Mouse (Mus musculus) intestine, postnatal 0 days (tissue): ENCODE results near the gene Ccdc171. TPM values are rescaled to one million over a fixed set of nuclear protein-coding genes. Genes with fewer than 3 reads are reported as not detected.

Source experiments
- ATAC-seq: fragments of 200-750 bp; cut with Nextera tagmentation; 2 replicates; pipeline ENCODE4 v1.8.0; 2017; ENCODE audit warnings: mild to moderate bottlenecking, moderate TSS enrichment, moderate library complexity
- H3K27ac ChIP-seq: fragments of 300-500 bp; sonication (generic); 2 replicates; pipeline ENCODE4 v1.5.1; 2014; ENCODE audit warnings: mild to moderate bottlenecking, low read depth, low read length, moderate library complexity
- H3K27me3 ChIP-seq: fragments of 300-500 bp; sonication (generic); replicated peaks from 2 replicates; pipeline ENCODE4 v1.6.1; 2014; ENCODE audit warnings: low read length, mixed read lengths; ENCODE audit not compliant: control insufficient read depth, insufficient read depth
- H3K36me3 ChIP-seq: fragments of 300-500 bp; sonication (generic); 2 replicates; pipeline ENCODE4 v1.6.1; 2014; ENCODE audit warnings: mild to moderate bottlenecking, moderate library complexity; ENCODE audit not compliant: control insufficient read depth, insufficient read depth
- H3K4me1 ChIP-seq: fragments of 300-500 bp; sonication (generic); replicated peaks from 2 replicates; pipeline ENCODE4 v1.6.1; 2014; ENCODE audit warnings: antibody characterized with exemption, low read length, mixed read lengths; ENCODE audit not compliant: control insufficient read depth, insufficient read depth
- H3K4me2 ChIP-seq: fragments of 300-500 bp; sonication (generic); replicated peaks from 2 replicates; pipeline ENCODE4 v1.6.1; 2014; ENCODE audit warnings: low read depth, mild to moderate bottlenecking, moderate library complexity
- H3K4me3 ChIP-seq: fragments of 300-500 bp; sonication (generic); 2 replicates; pipeline ENCODE4 v1.5.1; 2014; ENCODE audit warnings: low read depth, low read length
- H3K9ac ChIP-seq: fragments of 300-500 bp; sonication (generic); 2 replicates; pipeline ENCODE4 v1.6.1; 2014; ENCODE audit warnings: mild to moderate bottlenecking, low read depth, low read length
- H3K9me3 ChIP-seq: fragments of 300-500 bp; sonication (generic); 2 replicates; pipeline ENCODE4 v1.6.1; 2016; ENCODE audit warnings: mixed run types; ENCODE audit not compliant: control insufficient read depth
- CTCF ChIP-seq: sonication (generic); IDR thresholded peaks from 2 replicates; pipeline ENCODE4 v1.5.1; 2016; ENCODE audit warnings: low read depth, mild to moderate bottlenecking, control low read depth, antibody characterized with exemption, moderate library complexity
- WGBS: fragments of 180-500 bp; shearing (Covaris S2); extraction: QIAGEN DNeasy Blood & Tissue Kit; methylation state at CpG from one replicate; pipeline ENCODE4 v1.1.7; 2014; 5-methylcytosine and 5-hydroxymethylcytosine counted together
- polyA plus RNA-seq: library from polyadenylated mRNA; unstranded; fragments of >200 nt; fragmentation: Nextera tagmentation; extraction: Ambion mirVana; gene quantifications from 2 replicates; pipeline ENCODE4 v1.2.1, GENCODE M21; 2015

Gene Ccdc171
- polyA plus RNA-seq, 1 experiment from 2014 or later: 0.69 TPM

GRCm38 (mm10) chr4:83794930-83795459 is 269.6 kb downstream of the Ccdc171 start:
- WGBS: 71% methylated on average over 5 of the region's 5 CpGs
- Histone ChIP-seq H3K4me2 (no peak overlapping the region), H3K4me3 (no peak overlapping the region), H3K4me1 (no peaks in the 10 kb centered on the region), H3K36me3 (no peaks in the 10 kb centered on the region), H3K9ac (no peak overlapping the region), H3K9me3 (no peaks in the 10 kb centered on the region), H3K27ac (no peak overlapping the region), H3K27me3 (no peaks in the 10 kb centered on the region)
- no peak for ATAC-seq
- no peak for TF ChIP-seq CTCF

- no peaks in the 10 kb centered on the region for H3K9me3 ChIP-seq
- no peak for TF ChIP-seq CTCF
- H3K27me3 ChIP-seq: no peaks in the 10 kb centered on the region
- no peaks in the 10 kb centered on the region for H3K36me3 ChIP-seq
- no peak overlapping the region for H3K4me3 ChIP-seq
- WGBS: 80% methylated on average over 14 of the region's 14 CpGs
- no peak overlapping the region for H3K4me2 ChIP-seq
- no peak overlapping the region for H3K9ac ChIP-seq
- no peak overlapping the region for H3K27ac ChIP-seq
- no peak for ATAC-seq
- no peaks in the 10 kb centered on the region for H3K4me1 ChIP-seq
Measured at GRCm38 (mm10) chr4:83797976-83798375, 272.6 kb downstream of the Ccdc171 start.

- WGBS: 41% methylated on average over 21 of the region's 21 CpGs
- Histone ChIP-seq H3K4me3 (no peak overlapping the region), H3K9me3 (no peaks in the 10 kb centered on the region), H3K27ac (no peak overlapping the region), H3K27me3 (no peaks in the 10 kb centered on the region), H3K4me2 (no peak overlapping the region; the same call in 1 of the 2 replicates), H3K4me1 (no peaks in the 10 kb centered on the region), H3K9ac (no peak overlapping the region), H3K36me3 (no peaks in the 10 kb centered on the region)
- TF ChIP-seq CTCF: no peak
- ATAC-seq: peak; percentile 83
Measured at GRCm38 (mm10) chr4:83798674-83799430, 273.5 kb downstream of the Ccdc171 start.

- no peak overlapping the region for H3K4me3 ChIP-seq
- 63% methylated on average over 3 of the region's 3 CpGs for WGBS
- H3K9me3 ChIP-seq: no peaks in the 10 kb centered on the region
- no peak overlapping the region for H3K4me2 ChIP-seq
- H3K4me1 ChIP-seq: no peaks in the 10 kb centered on the region
- no peak overlapping the region for H3K27ac ChIP-seq
- no peak for TF ChIP-seq CTCF
- H3K36me3 ChIP-seq: no peaks in the 10 kb centered on the region
- H3K27me3 ChIP-seq: no peaks in the 10 kb centered on the region
- no peak for ATAC-seq
- H3K9ac ChIP-seq: no peak overlapping the region
Measured at GRCm38 (mm10) chr4:83800402-83800801, 275.1 kb downstream of the Ccdc171 start.

- no peak overlapping the region for H3K4me3 ChIP-seq
- no peaks in the 10 kb centered on the region for H3K9me3 ChIP-seq
- no peak overlapping the region for H3K9ac ChIP-seq
- WGBS: 88% methylated on average over 4 of the region's 4 CpGs
- no peak overlapping the region for H3K27ac ChIP-seq
- H3K36me3 ChIP-seq: no peaks in the 10 kb centered on the region
- no peaks in the 10 kb centered on the region for H3K4me1 ChIP-seq
- no peak overlapping the region for H3K4me2 ChIP-seq
- no peaks in the 10 kb centered on the region for H3K27me3 ChIP-seq
- no peak for ATAC-seq
- TF ChIP-seq CTCF: no peak
Measured at GRCm38 (mm10) chr4:83816925-83817324, 291.6 kb downstream of the Ccdc171 start.

GRCm38 (mm10) chr4:83829718-83830459 is 304.5 kb downstream of the Ccdc171 start:
- no peaks in the 10 kb centered on the region for H3K4me1 ChIP-seq
- ATAC-seq: no peak
- no peaks in the 10 kb centered on the region for H3K9me3 ChIP-seq
- H3K27ac ChIP-seq: no peak overlapping the region
- no peak overlapping the region for H3K9ac ChIP-seq
- H3K27me3 ChIP-seq: no peaks in the 10 kb centered on the region
- H3K4me3 ChIP-seq: no peak overlapping the region
- 84% methylated on average over 4 of the region's 4 CpGs for WGBS
- no peak for TF ChIP-seq CTCF
- H3K4me2 ChIP-seq: no peak overlapping the region
- H3K36me3 ChIP-seq: no peaks in the 10 kb centered on the region
